Mouse (Mus musculus) CH12.LX (cell line): ENCODE data around the gene Galk1. TPM values are rescaled to one million over a fixed set of nuclear protein-coding genes. Genes with fewer than 3 reads are reported as not detected.

Experiments
- DNase-seq: peaks from one replicate; pipeline ENCODE4 v3.0.0-alpha.2; 2013; ENCODE audit errors: extremely low read depth
- H3K27ac ChIP-seq: 2 replicates; pipeline ENCODE4 v1.5.1; 2012; ENCODE audit warnings: low read depth, mild to moderate bottlenecking, control low read depth, moderate library complexity; ENCODE audit not compliant: insufficient read depth
- H3K27me3 ChIP-seq: replicated peaks from 2 replicates; pipeline ENCODE3; 2012; ENCODE audit warnings: inconsistent platforms
- H3K36me3 ChIP-seq, 2 experiments: replicated peaks in 1 of 2; 2 replicates each; pipeline versions ENCODE3 to v1.6.1; 2012; ENCODE audit warnings: inconsistent platforms in 1 of 2, low read length in 1 of 2, mild to moderate bottlenecking in 1 of 2, mixed read lengths in 1 of 2, moderate library complexity in 1 of 2; ENCODE audit not compliant: control insufficient read depth in 1 of 2, insufficient read depth in 1 of 2
- H3K4me1 ChIP-seq, 2 experiments: 2 replicates each; pipeline ENCODE4 v1.6.1; 2012; ENCODE audit warnings: inconsistent platforms in 1 of 2, moderate library complexity in 1 of 2; ENCODE audit not compliant: insufficient read depth in 2 of 2, control insufficient read depth in 1 of 2
- H3K4me2 ChIP-seq: 2 replicates; pipeline ENCODE4 v1.6.1; 2012; ENCODE audit warnings: low read depth, mild to moderate bottlenecking, control low read depth; ENCODE audit not compliant: poor library complexity, insufficient read depth, severe bottlenecking
- H3K4me3 ChIP-seq, 3 experiments: fragments of 150-350 bp in 1 of 3; sonication (generic) in 1 of 3; replicated peaks in 1 of 3; 2 replicates each; pipeline versions ENCODE3 to v1.5.1; 2011 to 2012; ENCODE audit warnings: low read depth in 2 of 3, low read length in 2 of 3, mild to moderate bottlenecking in 2 of 3, moderate library complexity in 2 of 3, control low read depth in 1 of 3, improper control_type of control experiment in 1 of 3, inconsistent platforms in 1 of 3, mixed read lengths in 1 of 3; ENCODE audit not compliant: poor library complexity in 1 of 3
- H3K79me2 ChIP-seq: replicated peaks from 2 replicates; pipeline ENCODE4 v1.6.1; 2012; ENCODE audit warnings: mild to moderate bottlenecking, moderate library complexity; ENCODE audit not compliant: control insufficient read depth, poor library complexity, insufficient read depth, severe bottlenecking; ENCODE audit errors: extremely low read depth
- H3K9ac ChIP-seq: 2 replicates; pipeline ENCODE4 v1.6.1; 2012; ENCODE audit warnings: low read depth, mild to moderate bottlenecking, control low read depth, moderate library complexity; ENCODE audit not compliant: insufficient read depth
- H3K9me3 ChIP-seq: replicated peaks from 2 replicates; pipeline ENCODE3; 2012; ENCODE audit warnings: low read length, inconsistent platforms, mixed read lengths
- CHD2 ChIP-seq: IDR thresholded peaks from 2 replicates; pipeline ENCODE4 v1.6.1; 2011; ENCODE audit warnings: low read length, improper control_type of control experiment
- CTCF ChIP-seq, 2 experiments: IDR thresholded peaks in 1 of 2; conservative IDR thresholded peaks in 1 of 2; 2 replicates each; pipeline ENCODE4 v1.5.1; 2011 to 2012; ENCODE audit warnings: low read depth in 2 of 2, low read length in 2 of 2, improper control_type of control experiment in 1 of 2, inconsistent platforms in 1 of 2, mild to moderate bottlenecking in 1 of 2, moderate library complexity in 1 of 2
- E2F4 ChIP-seq: IDR thresholded peaks from 2 replicates; pipeline ENCODE4 v1.6.1; 2011; ENCODE audit warnings: low read depth, low read length, improper control_type of control experiment; ENCODE audit not compliant: insufficient replicate concordance
- EP300 ChIP-seq: IDR thresholded peaks from 2 replicates; pipeline ENCODE4 v1.6.1; 2011; ENCODE audit warnings: low read length, improper control_type of control experiment
- GABPA ChIP-seq: IDR thresholded peaks from 2 replicates; pipeline ENCODE4 v1.6.1; 2012; ENCODE audit warnings: low read depth, low read length, improper control_type of control experiment, inconsistent platforms; ENCODE audit not compliant: insufficient replicate concordance
- HCFC1 ChIP-seq: IDR thresholded peaks from 2 replicates; pipeline ENCODE4 v1.6.1; 2012; ENCODE audit warnings: low read depth, mild to moderate bottlenecking, inconsistent platforms, low read length, improper control_type of control experiment
- JUN ChIP-seq: IDR thresholded peaks from 2 replicates; pipeline ENCODE4 v1.6.1; 2011; ENCODE audit warnings: low read depth, mild to moderate bottlenecking, low read length, improper control_type of control experiment, moderate library complexity; ENCODE audit not compliant: insufficient read depth
- JUND ChIP-seq: conservative IDR thresholded peaks from 2 replicates; pipeline ENCODE4 v1.6.1; 2011; ENCODE audit warnings: low read depth, low read length, improper control_type of control experiment
- KAT2A ChIP-seq: IDR thresholded peaks from 2 replicates; pipeline ENCODE4 v1.6.1; 2012; ENCODE audit warnings: low read length, improper control_type of control experiment, inconsistent platforms; ENCODE audit not compliant: insufficient replicate concordance
- MAFK ChIP-seq: IDR thresholded peaks from 2 replicates; pipeline ENCODE4 v1.6.1; 2011; ENCODE audit warnings: low read length, improper control_type of control experiment; ENCODE audit not compliant: insufficient replicate concordance
- NELFE ChIP-seq: IDR thresholded peaks from 2 replicates; pipeline ENCODE4 v1.6.1; 2011; ENCODE audit warnings: low read depth, low read length, improper control_type of control experiment
- NRF1 ChIP-seq: IDR thresholded peaks from 2 replicates; pipeline ENCODE4 v1.6.1; 2014; ENCODE audit warnings: low read depth, mild to moderate bottlenecking, inconsistent platforms, low read length, improper control_type of control experiment, moderate library complexity
- RAD21 ChIP-seq: IDR thresholded peaks from 2 replicates; pipeline ENCODE4 v1.6.1; 2011; ENCODE audit warnings: low read depth, mild to moderate bottlenecking, low read length, improper control_type of control experiment, moderate library complexity
- RCOR1 ChIP-seq: conservative IDR thresholded peaks from 2 replicates; pipeline ENCODE4 v1.6.1; 2012; ENCODE audit warnings: low read depth, mild to moderate bottlenecking, inconsistent platforms, low read length, improper control_type of control experiment
- SIN3A ChIP-seq: IDR thresholded peaks from 2 replicates; pipeline ENCODE4 v1.6.1; 2012; ENCODE audit warnings: low read length, improper control_type of control experiment, inconsistent platforms
- TCF12 ChIP-seq: IDR thresholded peaks from 2 replicates; pipeline ENCODE4 v1.6.1; 2014; ENCODE audit warnings: low read depth, mild to moderate bottlenecking, inconsistent platforms, low read length, improper control_type of control experiment
- ZKSCAN1 ChIP-seq: IDR thresholded peaks from 2 replicates; pipeline ENCODE4 v1.6.1; 2012; ENCODE audit warnings: low read depth, inconsistent platforms, low read length, improper control_type of control experiment, borderline replicate concordance
- ZNF384 ChIP-seq: IDR thresholded peaks from 2 replicates; pipeline ENCODE4 v1.6.1; 2012; ENCODE audit warnings: low read depth, low read length, improper control_type of control experiment, inconsistent platforms
- dilution Hi-C: fragments of 300-500 bp; cut with MboI; formaldehyde crosslinking; loops from 2 replicates; pipeline ENCODE4 v1.14.3; 2020; ENCODE audit warnings: low sequenced_read_pairs; ENCODE audit not compliant: extremely low pct_unique_long_range_greater_than_20kb, extremely low pct_ligation_motif_present
- in situ Hi-C: fragments of 300-500 bp; cut with MboI; formaldehyde crosslinking; loops from 3 replicates; pipeline ENCODE4 v1.14.3; 2019; ENCODE audit warnings: low sequenced_read_pairs, low pct_ligation_motif_present, low pct_unique_long_range_greater_than_20kb, mixed read lengths
- polyA plus RNA-seq: library from polyadenylated mRNA; unstranded; fragments of >175 nt; gene quantifications from 2 replicates; pipeline ENCODE4 v1.2.1, GENCODE M21; 2012; ENCODE audit warnings: low read depth; ENCODE audit not compliant: insufficient read length
- total RNA-seq, 2 experiments: library from RNA; depleted of rRNA; stranded (reverse); fragments of 300-350 nt in 1 of 2; fragments of >200 nt in 1 of 2; gene quantifications; 2 replicates each; pipeline ENCODE4 v1.2.3; 2012 to 2014

Gene Galk1
- total and polyA plus RNA-seq, 3 experiments: 263 to 413 (median 293) TPM

- Histone ChIP-seq H3K4me3 (no peak overlapping the region), H3K4me1 (peaks cover 0 to 2% of the 10 kb centered on the region in 2 experiments; a peak in 1 of 4 replicates), H3K9me3 (no peaks in the 10 kb centered on the region), H3K27ac (no peak overlapping the region)
- TF ChIP-seq EP300 (no peak), KAT2A (no peak), CTCF (conservative IDR thresholded peaks at IDR 0.05 in 1 of 2, IDR thresholded peaks at IDR 0.05 in 1 of 2; ENCODE audit: low read depth in 2 of 2, low read length in 2 of 2) (no peak), RCOR1 (no peak), RAD21 (no peak), JUND (no peak), HCFC1 (no peak), SIN3A (no peak), NELFE (no peak), TCF12 (no peak), GABPA (no peak), ZKSCAN1 (no peak)
- TF ChIP-seq, all 38 proteins: peak for 0
- peaks cover 32% of the 10 kb centered on the region for H3K27me3 ChIP-seq
- dilution Hi-C loops (no loop called here), in situ Hi-C loops (no loop called here)
- H3K9ac ChIP-seq: no peak overlapping the region
- no peak for DNase-seq
- no peaks in the 10 kb centered on the region for H3K36me3 ChIP-seq
- no peaks in the 10 kb centered on the region for H3K79me2 ChIP-seq
- H3K4me2 ChIP-seq: no peak overlapping the region
Measured at GRCm38 (mm10) chr11:115992098-115992497, 20.4 kb downstream of the Galk1 start.

GRCm38 (mm10) chr11:115989686-115990085 lies 22.8 kb downstream of the Galk1 start:
- in situ Hi-C loops: no loop called here
- H3K79me2 ChIP-seq: no peaks in the 10 kb centered on the region
- no peaks in the 10 kb centered on the region for H3K9me3 ChIP-seq
- no peaks in the 10 kb centered on the region for H3K36me3 ChIP-seq
- peaks cover 2% of the 10 kb centered on the region in 2 experiments; a peak in 2 of 4 replicates for H3K4me1 ChIP-seq
- DNase-seq: no peak
- H3K27me3 ChIP-seq: peaks cover 49% of the 10 kb centered on the region
- H3K9ac ChIP-seq: no peak overlapping the region
- no peak for TF ChIP-seq JUN
- no peak for TF ChIP-seq HCFC1
- no peak for TF ChIP-seq ZNF384
- TF ChIP-seq CHD2: no peak
- TF ChIP-seq NRF1: peak; percentile 60
- no peak for TF ChIP-seq MAFK
- no peak for TF ChIP-seq E2F4
- no peak overlapping the region for H3K27ac ChIP-seq
- H3K4me2 ChIP-seq: no peak overlapping the region
- H3K4me3 ChIP-seq: no peak overlapping the region
- dilution Hi-C loops: no loop called here
